Mouse (Mus musculus) CH12.LX (cell line): ENCODE measurements around the gene Wdr63.

ENCODE experiments used
- BHLHE40 ChIP-seq: IDR thresholded peaks from 2 replicates; pipeline ENCODE4 v1.6.1; 2011; ENCODE audit warnings: mild to moderate bottlenecking, low read depth, low read length, improper control_type of control experiment
- CHD1 ChIP-seq: IDR thresholded peaks from 2 replicates; pipeline ENCODE4 v1.6.1; 2012; ENCODE audit warnings: low read depth, low read length, improper control_type of control experiment, inconsistent platforms
- CHD2 ChIP-seq: IDR thresholded peaks from 2 replicates; pipeline ENCODE4 v1.6.1; 2011; ENCODE audit warnings: low read length, improper control_type of control experiment
- CTCF ChIP-seq, 2 experiments: IDR thresholded peaks in 1 of 2; conservative IDR thresholded peaks in 1 of 2; 2 replicates each; pipeline ENCODE4 v1.5.1; 2011 to 2012; ENCODE audit warnings: low read depth in 2 of 2, low read length in 2 of 2, improper control_type of control experiment in 1 of 2, inconsistent platforms in 1 of 2, mild to moderate bottlenecking in 1 of 2, moderate library complexity in 1 of 2
- E2F4 ChIP-seq: IDR thresholded peaks from 2 replicates; pipeline ENCODE4 v1.6.1; 2011; ENCODE audit warnings: low read depth, low read length, improper control_type of control experiment; ENCODE audit not compliant: insufficient replicate concordance
- ELF1 ChIP-seq: IDR thresholded peaks from 2 replicates; pipeline ENCODE4 v1.6.1; 2014; ENCODE audit warnings: low read depth, mild to moderate bottlenecking, inconsistent platforms, low read length, improper control_type of control experiment
- HCFC1 ChIP-seq: IDR thresholded peaks from 2 replicates; pipeline ENCODE4 v1.6.1; 2012; ENCODE audit warnings: low read depth, mild to moderate bottlenecking, inconsistent platforms, low read length, improper control_type of control experiment
- MYC ChIP-seq: IDR thresholded peaks from 2 replicates; pipeline ENCODE4 v1.6.1; 2011; ENCODE audit warnings: low read depth, mild to moderate bottlenecking, improper control_type of control experiment, low read length
- POLR2A ChIP-seq: IDR thresholded peaks from 2 replicates; pipeline ENCODE4 v1.6.1; 2011; ENCODE audit warnings: low read depth, mild to moderate bottlenecking, improper control_type of control experiment, low read length
- RAD21 ChIP-seq: IDR thresholded peaks from 2 replicates; pipeline ENCODE4 v1.6.1; 2011; ENCODE audit warnings: low read depth, mild to moderate bottlenecking, low read length, improper control_type of control experiment, moderate library complexity
- RCOR1 ChIP-seq: conservative IDR thresholded peaks from 2 replicates; pipeline ENCODE4 v1.6.1; 2012; ENCODE audit warnings: low read depth, mild to moderate bottlenecking, inconsistent platforms, low read length, improper control_type of control experiment
- TCF12 ChIP-seq: IDR thresholded peaks from 2 replicates; pipeline ENCODE4 v1.6.1; 2014; ENCODE audit warnings: low read depth, mild to moderate bottlenecking, inconsistent platforms, low read length, improper control_type of control experiment
- ZNF384 ChIP-seq: IDR thresholded peaks from 2 replicates; pipeline ENCODE4 v1.6.1; 2012; ENCODE audit warnings: low read depth, low read length, improper control_type of control experiment, inconsistent platforms

- TF ChIP-seq MYC, result no peak
- no peak for TF ChIP-seq POLR2A
- no peak for TF ChIP-seq E2F4
- TF ChIP-seq RAD21, result no peak
- no peak for TF ChIP-seq HCFC1
- no peak for TF ChIP-seq CTCF (conservative IDR thresholded peaks at IDR 0.05 in 1 of 2, IDR thresholded peaks at IDR 0.05 in 1 of 2; ENCODE audit: low read depth in 2 of 2, low read length in 2 of 2)
- no peak for TF ChIP-seq RCOR1
- TF ChIP-seq TCF12, result no peak
- TF ChIP-seq ZNF384, result no peak
- TF ChIP-seq CHD1, result no peak
- TF ChIP-seq BHLHE40, result no peak
- TF ChIP-seq ELF1, result no peak
- no peak for TF ChIP-seq CHD2
These were observed 38.2 kb upstream of the Wdr63 start for GRCm38 (mm10) chr3:146146131-146146530.
